Mouse (Mus musculus) gastrocnemius, postnatal 14 days (tissue): ENCODE measurements around the gene Topbp1. TPM values are rescaled to one million over a fixed set of nuclear protein-coding genes. Genes with fewer than 3 reads are reported as not detected.

Experiments used
- DNase-seq: peaks from one replicate; pipeline ENCODE4 v3.0.0; 2021; ENCODE audit warnings: mixed read lengths
- intact Hi-C: fragments of 180-260 bp; cut with DNase I; formaldehyde crosslinking; loops from one replicate; pipeline ENCODE4 v1.15.1; 2025; ENCODE audit warnings: low total_unique reads
- long read RNA-seq, 2 experiments: library from polyadenylated mRNA; stranded (forward); transcript quantifications; one replicate each; pipeline ENCODE4 v2.0.0; 2021
- total RNA-seq, 2 experiments: library from RNA; stranded (reverse); gene quantifications; 2 replicates each; pipeline ENCODE4 v1.2.3; 2021

The Topbp1 gene
- total RNA-seq: 10 to 100 TPM in 1 of 2 experiments, 1 to 10 TPM in 1; 8.6 to 10.0 TPM
- long read RNA-seq, experiment 1, full-length matches to known transcripts: 6 of 7 reads
- long read RNA-seq, experiment 1, partial matches to known transcripts: 1 of 7 reads
- long read RNA-seq, experiment 1, other reads (novel, unspliced or antisense): 0 of 7 reads
- long read RNA-seq, experiment 2, full-length matches to known transcripts: 6 of 8 reads
- long read RNA-seq, experiment 2, partial matches to known transcripts: 1 of 8 reads
- long read RNA-seq, experiment 2, other reads (novel, unspliced or antisense): 1 of 8 reads

- intact Hi-C loops: loop anchor here (5.0 kb wide), 1 partner anchor 78 kb away; no protein-coding TSS in a partner anchor
- peak; percentile 94 for DNase-seq
Measured at GRCm38 (mm10) chr9:103304927-103305326, at the start of gene Topbp1, which contains the start of gene 1300017J02Rik. Gene Topbp1, plus strand, starts transcription at chr9:103305215. Gene 1300017J02Rik, minus strand, starts transcription at chr9:103305082.

GRCm38 (mm10) chr9:103265778-103266177 is 39.2 kb upstream of the Topbp1 start:
- intact Hi-C loops: no loop called here
- no peak for DNase-seq

- intact Hi-C loops: no loop called here
- DNase-seq: no peak
Measured at GRCm38 (mm10) chr9:103271104-103271503, 33.9 kb upstream of the Topbp1 start.

- intact Hi-C loops: no loop called here
- no peak for DNase-seq
Measured at GRCm38 (mm10) chr9:103274819-103275218, 30.2 kb upstream of the Topbp1 start.

DNA sequence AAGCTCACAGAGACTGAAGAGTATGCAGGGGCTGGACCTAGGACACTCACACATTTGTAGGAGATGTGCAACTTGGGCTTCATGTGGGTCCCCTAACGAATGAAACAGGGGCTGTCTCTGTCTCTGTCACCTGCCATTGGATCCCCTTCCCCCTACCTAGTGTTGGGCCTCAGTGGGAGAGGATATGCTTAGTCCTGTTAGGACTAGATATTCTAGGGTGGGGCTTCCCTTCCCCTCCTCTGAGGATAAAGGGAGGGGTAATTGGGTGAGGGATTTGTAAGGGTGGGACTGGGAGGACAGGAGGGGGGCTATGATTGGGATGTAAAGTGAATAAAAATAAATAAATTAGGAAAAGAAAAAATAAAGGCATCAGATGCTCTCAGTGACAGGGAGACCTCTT is 29.3 kb upstream of the Topbp1 start:
- DNase-seq: no peak
- intact Hi-C loops: no loop called here

DNA sequence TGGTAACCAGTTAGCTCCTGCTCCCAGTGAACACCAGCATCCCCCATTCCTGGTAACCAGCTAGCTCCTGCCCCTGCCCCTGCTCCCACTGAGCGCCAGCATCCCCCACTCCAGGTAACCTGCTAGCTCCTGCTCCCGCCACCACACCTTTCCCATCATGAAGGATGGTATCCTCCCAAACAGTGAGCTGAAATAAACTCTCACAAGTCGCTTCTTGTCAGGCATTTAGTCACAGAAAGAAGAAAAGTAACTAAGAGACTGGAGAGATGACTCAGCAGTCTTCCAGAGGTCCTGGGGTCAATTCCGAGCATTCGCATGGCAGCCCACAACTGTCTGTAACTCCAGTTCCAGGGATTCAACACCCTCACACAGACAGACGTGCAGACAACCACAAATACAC is 28.1 kb upstream of the Topbp1 start:
- no peak for DNase-seq

DNA sequence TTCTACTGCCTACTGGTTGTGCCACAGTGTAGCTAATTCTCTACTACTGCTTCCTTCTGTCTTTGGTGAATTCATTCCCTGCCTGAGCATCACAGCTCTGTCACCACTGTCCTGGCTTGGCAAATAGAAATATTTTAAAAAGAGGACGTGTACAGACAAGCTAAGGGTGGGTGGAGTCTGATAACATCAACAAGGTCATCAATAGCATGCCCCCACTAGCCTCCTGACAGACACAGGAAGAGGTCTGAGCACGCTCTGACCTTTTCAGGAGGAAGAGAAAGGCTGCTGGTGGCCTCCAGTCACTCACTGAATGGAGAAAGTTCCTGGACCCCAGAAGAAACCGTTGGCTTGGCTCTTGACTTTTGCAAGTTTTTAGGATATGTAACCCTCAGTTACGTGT is 18.6 kb upstream of the Topbp1 start:
- DNase-seq: no peak
- intact Hi-C loops: no loop called here

More for the DNA sequence above, 28.1 kb upstream of the Topbp1 start:
- intact Hi-C loops: no loop called here

- intact Hi-C loops: no loop called here
- DNase-seq: no peak
Measured at GRCm38 (mm10) chr9:103286901-103287422, 18.1 kb upstream of the Topbp1 start.

- DNase-seq: no peak
- intact Hi-C loops: no loop called here
Measured at GRCm38 (mm10) chr9:103287840-103288488, 17.1 kb upstream of the Topbp1 start.

DNA sequence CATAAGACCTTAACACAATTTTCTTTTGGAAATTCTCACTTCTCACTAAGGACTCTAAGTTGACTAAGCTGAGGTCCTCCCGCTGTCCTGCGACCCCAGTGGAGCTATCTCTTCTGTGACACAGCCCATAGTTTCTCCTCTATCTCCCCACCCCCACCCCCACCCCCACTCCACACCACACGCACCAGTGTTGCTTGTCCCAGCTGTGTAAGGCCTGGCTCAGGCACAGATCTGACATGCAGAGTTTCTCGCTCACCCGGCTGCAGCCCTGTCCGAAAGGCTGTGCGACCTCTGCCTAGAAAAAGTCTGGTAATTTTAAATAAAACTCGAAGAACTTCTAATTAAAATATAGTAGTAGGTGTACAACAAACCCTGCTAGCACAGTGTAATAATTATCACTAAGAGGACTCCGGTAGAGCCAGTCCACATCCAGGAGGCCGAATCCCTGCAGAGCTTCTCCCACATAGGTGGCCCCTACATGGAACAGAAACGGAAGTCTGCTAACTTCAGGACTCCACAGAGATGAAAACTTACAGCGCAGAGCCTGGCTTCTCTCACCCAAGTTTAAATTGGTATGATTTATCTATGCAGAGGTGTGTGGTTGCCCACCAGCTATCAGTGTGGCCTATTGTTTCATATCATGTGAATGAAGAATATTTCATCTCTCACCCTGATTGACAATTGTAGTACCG is 16.4 kb upstream of the Topbp1 start:
- DNase-seq: no peak
- intact Hi-C loops: no loop called here

DNA sequence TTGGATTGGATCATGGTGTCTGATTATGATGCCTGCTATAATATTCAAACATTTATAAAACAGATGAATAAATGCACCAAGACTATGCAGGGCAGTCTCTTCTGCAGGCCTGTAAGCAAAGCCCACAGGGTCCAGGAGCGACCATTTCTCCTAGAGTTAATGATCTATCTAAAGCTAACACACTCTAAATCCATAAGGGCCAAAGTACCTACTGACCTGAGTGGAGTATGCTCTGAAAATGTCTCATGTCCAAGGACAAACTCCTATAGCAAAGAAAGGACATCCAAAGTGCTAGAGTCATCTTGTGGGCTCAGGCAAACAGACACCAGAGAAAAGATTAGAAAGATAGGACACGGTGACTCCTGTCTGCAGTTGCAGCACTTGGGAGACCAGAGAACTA is 10.5 kb upstream of the Topbp1 start:
- DNase-seq: no peak
- intact Hi-C loops: no loop called here

GRCm38 (mm10) chr9:103301086-103301485 is 3.9 kb upstream of the Topbp1 start:
- DNase-seq: no peak
- intact Hi-C loops: loop anchor here (5.0 kb wide), 1 partner anchor 74 kb away; no protein-coding TSS in a partner anchor

DNA sequence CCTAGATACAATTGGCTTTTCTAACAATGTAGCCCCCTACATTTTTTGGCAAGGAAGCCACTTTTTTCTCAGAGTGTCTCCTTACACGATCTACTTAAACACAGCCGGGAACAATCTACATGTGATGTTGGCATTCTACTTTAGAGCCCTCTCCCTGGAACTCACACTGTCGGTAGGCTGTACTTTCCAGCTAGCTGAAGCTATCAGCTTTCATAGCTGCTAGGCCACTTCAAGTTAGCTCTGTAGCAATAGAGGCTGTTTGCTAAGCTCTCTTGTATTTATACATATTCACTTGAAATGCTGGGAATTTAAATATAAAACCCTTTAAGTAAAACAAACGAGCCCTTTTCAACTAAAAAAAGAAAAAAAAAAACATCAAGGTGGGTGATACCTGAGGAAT is 2.8 kb upstream of the Topbp1 start:
- intact Hi-C loops: loop anchor here (2.0 to 5.0 kb wide), 2 partner anchors 75 to 93 kb away; no protein-coding TSS in a partner anchor
- no peak for DNase-seq

- peak; percentile 35 for DNase-seq
- intact Hi-C loops: loop anchor here (2.0 to 5.0 kb wide), 2 partner anchors 75 to 94 kb away; no protein-coding TSS in a partner anchor
Measured at GRCm38 (mm10) chr9:103302666-103303065, 2.3 kb upstream of the Topbp1 start.

DNA sequence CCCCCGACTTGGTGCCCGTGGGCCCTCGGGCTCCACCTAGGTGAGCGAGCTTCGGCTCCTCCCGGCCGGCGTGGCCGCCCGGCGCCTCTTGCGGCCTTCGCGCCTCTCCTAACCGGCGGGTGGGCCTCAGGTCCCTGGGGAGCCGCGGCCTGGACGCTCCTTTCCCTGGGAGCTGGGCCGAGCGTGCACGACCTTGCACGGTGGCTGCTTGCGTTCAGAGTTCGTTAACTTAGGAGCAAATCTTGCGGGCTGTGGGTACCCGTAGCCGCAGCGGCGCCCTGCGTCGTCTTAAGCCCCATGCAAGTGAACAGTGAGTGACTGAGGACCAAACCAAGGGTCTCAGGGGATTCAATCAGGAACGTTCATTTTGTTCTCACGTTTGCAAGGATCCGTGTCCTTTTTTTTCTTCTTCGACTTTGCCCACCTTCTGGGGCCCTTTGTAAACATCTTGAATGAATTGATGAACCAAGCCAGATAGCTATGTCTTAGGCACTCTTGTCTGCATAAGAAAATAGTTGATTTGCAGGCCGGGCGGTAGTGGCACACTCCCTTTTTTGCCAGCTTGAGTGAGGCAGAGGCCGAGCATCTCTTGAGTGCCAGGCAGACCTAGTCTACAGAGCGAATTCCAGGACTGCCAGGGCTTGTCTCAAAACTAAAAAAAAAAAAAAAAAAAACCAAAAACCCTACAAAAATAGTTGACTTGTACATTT is 472 bp downstream of the Topbp1 start:
- intact Hi-C loops: no loop called here
- no peak for DNase-seq

DNA sequence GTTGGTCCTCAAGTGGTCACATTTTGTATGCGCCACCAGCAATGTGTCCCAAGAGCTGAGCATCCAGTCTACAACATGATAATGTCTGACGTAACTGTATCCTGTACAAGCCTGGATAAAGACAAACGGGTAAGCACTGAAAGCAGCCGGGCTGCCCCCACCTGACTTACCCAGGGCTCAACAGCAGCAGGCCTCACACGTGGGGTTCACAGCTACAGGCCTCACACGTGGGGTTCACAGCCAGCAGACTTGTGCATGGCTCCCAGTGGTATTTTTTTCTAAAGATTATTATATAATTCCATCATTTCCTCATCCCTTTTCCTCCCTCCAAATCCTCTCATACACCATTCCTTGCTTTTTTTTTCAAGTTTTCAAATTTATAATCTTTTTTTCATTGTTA is 4.8 kb downstream of the Topbp1 start:
- intact Hi-C loops: no loop called here
- DNase-seq: peak; percentile 16

DNA sequence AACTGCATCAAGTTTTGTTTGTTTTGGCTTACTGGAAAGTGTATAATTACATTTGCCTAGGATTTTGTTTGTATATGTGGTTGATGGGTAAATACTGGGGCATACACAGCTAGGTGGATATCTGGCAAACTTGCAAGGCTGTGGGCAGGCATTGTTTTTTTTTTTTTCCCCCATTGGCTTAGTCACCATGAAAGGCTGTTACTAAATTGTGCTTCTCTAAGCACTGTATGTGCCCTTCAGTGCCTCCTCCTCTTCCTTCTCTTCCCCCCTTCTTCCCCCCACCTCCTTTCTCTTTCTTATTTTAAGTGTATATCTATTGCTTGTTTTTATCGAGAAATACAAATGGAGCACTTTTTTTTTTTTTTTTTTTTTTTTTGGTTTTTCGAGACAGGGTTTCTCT is 19.7 kb downstream of the Topbp1 start:
- DNase-seq: no peak
- intact Hi-C loops: no loop called here

DNA sequence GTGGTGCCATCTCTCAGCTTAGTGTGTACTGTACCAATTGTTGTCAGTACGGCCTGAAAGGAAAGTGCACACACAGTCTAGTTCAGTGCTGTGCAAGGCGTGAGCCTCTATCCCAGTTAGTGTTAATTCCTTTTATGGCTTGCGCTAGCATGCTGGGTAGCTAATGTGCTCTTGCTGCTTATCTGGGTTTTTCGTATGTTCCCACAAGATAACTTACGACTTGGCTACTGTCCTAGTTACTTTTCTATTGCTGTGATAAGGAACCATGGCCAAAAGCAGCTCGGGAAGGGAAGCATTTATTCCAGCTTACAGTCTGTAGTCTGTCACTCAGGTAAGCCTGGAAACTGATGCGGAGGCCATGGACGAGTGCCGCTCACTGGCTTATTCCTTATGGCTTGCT is 21.4 kb downstream of the Topbp1 start:
- DNase-seq: no peak
- intact Hi-C loops: no loop called here

DNA sequence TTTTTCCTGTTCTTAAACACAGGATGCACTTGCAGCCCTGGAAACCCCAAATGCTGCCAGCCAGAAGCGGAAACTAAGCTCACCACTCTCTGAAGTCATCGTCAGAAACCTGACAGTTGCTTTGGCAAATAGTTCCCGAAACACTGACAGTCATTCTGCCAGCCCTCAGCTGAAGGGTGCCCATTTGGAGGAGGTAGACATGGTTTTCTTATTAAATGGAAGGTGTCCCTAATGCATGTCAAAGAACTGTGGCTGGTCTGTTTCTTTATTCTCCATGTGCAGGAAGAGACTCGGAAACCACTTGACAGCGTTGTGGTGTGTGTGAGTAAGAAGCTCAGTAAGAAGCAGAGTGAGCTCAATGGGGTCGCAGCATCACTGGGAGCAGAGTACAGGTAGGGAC is 27.6 kb downstream of the Topbp1 start:
- no peak for DNase-seq
- intact Hi-C loops: no loop called here

GRCm38 (mm10) chr9:103336912-103337311 is 31.9 kb downstream of the Topbp1 start:
- intact Hi-C loops: no loop called here
- DNase-seq: no peak
